Mouse (Mus musculus) forebrain, postnatal 0 days (tissue): ENCODE data around the gene Fam186b. TPM values are rescaled to one million over a fixed set of nuclear protein-coding genes. Genes with fewer than 3 reads are reported as not detected.
A peak's percentile ranks its signal among the peaks of the same experiment; 100 is the strongest.

Experiments used
- ATAC-seq: fragments of 200-750 bp; cut with Nextera tagmentation; 2 replicates; pipeline ENCODE4 v1.8.0; 2017; ENCODE audit warnings: mild to moderate bottlenecking, moderate library complexity
- DNase-seq: peaks from one replicate; pipeline ENCODE4 v3.0.0-alpha.2; 2015
- H3K27ac ChIP-seq: fragments of 300-500 bp; sonication (generic); 2 replicates; pipeline ENCODE4 v1.5.1; 2014; ENCODE audit warnings: low read depth, mild to moderate bottlenecking, antibody characterized with exemption, low read length, moderate library complexity, mixed read lengths
- H3K27me3 ChIP-seq: fragments of 300-500 bp; sonication (generic); 2 replicates; pipeline ENCODE4 v1.6.1; 2014; ENCODE audit warnings: mild to moderate bottlenecking, low read length, mixed read lengths; ENCODE audit not compliant: insufficient read depth
- H3K36me3 ChIP-seq: fragments of 300-500 bp; sonication (generic); 2 replicates; pipeline ENCODE4 v1.6.1; 2014; ENCODE audit warnings: mild to moderate bottlenecking, moderate library complexity; ENCODE audit not compliant: insufficient read depth
- H3K4me1 ChIP-seq: fragments of 300-500 bp; sonication (generic); 2 replicates; pipeline ENCODE4 v1.6.1; 2014; ENCODE audit warnings: antibody characterized with exemption; ENCODE audit not compliant: insufficient read depth
- H3K4me2 ChIP-seq: fragments of 300-500 bp; sonication (generic); 2 replicates; pipeline ENCODE4 v1.6.1; 2014; ENCODE audit warnings: low read depth, mild to moderate bottlenecking, moderate library complexity
- H3K4me3 ChIP-seq: fragments of 300-500 bp; sonication (generic); 2 replicates; pipeline ENCODE4 v1.5.1; 2014; ENCODE audit warnings: low read depth, low read length, mixed read lengths
- H3K9ac ChIP-seq: fragments of 300-500 bp; sonication (generic); 2 replicates; pipeline ENCODE4 v1.6.1; 2014; ENCODE audit warnings: mild to moderate bottlenecking
- H3K9me3 ChIP-seq: fragments of 300-500 bp; sonication (generic); 2 replicates; pipeline ENCODE4 v1.6.1; 2016; ENCODE audit warnings: low read length
- CTCF ChIP-seq: sonication (generic); IDR thresholded peaks from 2 replicates; pipeline ENCODE4 v1.5.1; 2016; ENCODE audit warnings: antibody characterized with exemption, control low read depth, low read depth
- WGBS: fragments of 180-500 bp; shearing (Covaris S2); extraction: QIAGEN DNeasy Blood & Tissue Kit; methylation state at CpG from one replicate; pipeline ENCODE4 v1.1.7; 2014; 5-methylcytosine and 5-hydroxymethylcytosine counted together
- polyA plus RNA-seq: library from polyadenylated mRNA; unstranded; fragments of >200 nt; fragmentation: Nextera tagmentation; extraction: Ambion mirVana; gene quantifications from 2 replicates; pipeline ENCODE4 v1.2.1, GENCODE M21; 2015
- total RNA-seq: library from RNA; depleted of rRNA; stranded (reverse); fragments of >200 nt; gene quantifications from 2 replicates; pipeline ENCODE4 v1.2.3, GENCODE M21; 2014

Fam186b gene
- total and polyA plus RNA-seq, 2 experiments from 2014 or later: 0.52 to 0.85 TPM

GRCm38 (mm10) chr15:99294287-99294686 lies 1.4 kb downstream of the Fam186b start:
- Histone ChIP-seq H3K27me3 (no peaks in the 10 kb centered on the region), H3K27ac (no peak overlapping the region), H3K9ac (peak overlapping the region; percentile 72), H3K4me1 (0 out of 2 replicates have a peak, but pooled peaks cover 10% of the 10 kb centered on the region), H3K9me3 (no peaks in the 10 kb centered on the region), H3K4me2 (peak overlapping the region; percentile 57), H3K36me3 (no peaks in the 10 kb centered on the region), H3K4me3 (peak overlapping the region; percentile 62)
- WGBS: 16% methylated on average over 16 of the region's 16 CpGs
- peak; percentile 29 for DNase-seq
- no peak for TF ChIP-seq CTCF
- ATAC-seq: no peak

- Histone ChIP-seq H3K4me1 (0 out of 2 replicates have a peak, but pooled peaks cover 4% of the 10 kb centered on the region), H3K27me3 (no peaks in the 10 kb centered on the region), H3K36me3 (no peaks in the 10 kb centered on the region), H3K9me3 (no peaks in the 10 kb centered on the region), H3K27ac (no peak overlapping the region), H3K9ac (no peak overlapping the region), H3K4me3 (no peak overlapping the region), H3K4me2 (no peak overlapping the region)
- no peak for TF ChIP-seq CTCF
- 90% methylated on average over 11 of the region's 11 CpGs for WGBS
- DNase-seq (no peak), ATAC-seq (no peak)
These were observed 5.1 kb downstream of the Fam186b start for GRCm38 (mm10) chr15:99290586-99290985.

- TF ChIP-seq CTCF: no peak
- H3K4me3 ChIP-seq: no peak overlapping the region
- no peak overlapping the region for H3K27ac ChIP-seq
- 55% methylated on average over 8 of the region's 8 CpGs for WGBS
- no peaks in the 10 kb centered on the region for H3K9me3 ChIP-seq
- H3K36me3 ChIP-seq: no peaks in the 10 kb centered on the region
- H3K4me1 ChIP-seq: no peaks in the 10 kb centered on the region
- DNase-seq (no peak), ATAC-seq (no peak)
- H3K27me3 ChIP-seq: no peaks in the 10 kb centered on the region
- H3K4me2 ChIP-seq: no peak overlapping the region
- no peak overlapping the region for H3K9ac ChIP-seq
These were observed 10.5 kb downstream of the Fam186b start for GRCm38 (mm10) chr15:99285189-99285535.

GRCm38 (mm10) chr15:99284527-99285188 lies 11.0 kb downstream of the Fam186b start:
- WGBS: 56% methylated on average over 14 of the region's 14 CpGs
- Histone ChIP-seq H3K36me3 (no peaks in the 10 kb centered on the region), H3K27ac (no peak overlapping the region), H3K27me3 (no peaks in the 10 kb centered on the region), H3K4me1 (no peaks in the 10 kb centered on the region), H3K4me2 (no peak overlapping the region), H3K4me3 (no peak overlapping the region), H3K9ac (no peak overlapping the region), H3K9me3 (no peaks in the 10 kb centered on the region)
- ATAC-seq (no peak), DNase-seq (no peak)
- TF ChIP-seq CTCF: no peak

GRCm38 (mm10) chr15:99283456-99283855 lies 12.2 kb downstream of the Fam186b start:
- DNase-seq (no peak), ATAC-seq (no peak)
- 66% methylated on average over 10 of the region's 10 CpGs for WGBS
- Histone ChIP-seq H3K4me3 (no peak overlapping the region), H3K9me3 (no peaks in the 10 kb centered on the region), H3K4me2 (no peak overlapping the region), H3K36me3 (no peaks in the 10 kb centered on the region), H3K9ac (no peak overlapping the region), H3K27me3 (no peaks in the 10 kb centered on the region), H3K4me1 (no peaks in the 10 kb centered on the region), H3K27ac (no peak overlapping the region)
- TF ChIP-seq CTCF: peak; percentile 28

- DNase-seq: peak; percentile 8
- no peaks in the 10 kb centered on the region for H3K4me1 ChIP-seq
- TF ChIP-seq CTCF: no peak
- H3K4me3 ChIP-seq: no peak overlapping the region
- ATAC-seq: no peak
- WGBS: 84% methylated on average over 7 of the region's 7 CpGs
- H3K27me3 ChIP-seq: no peaks in the 10 kb centered on the region
- no peaks in the 10 kb centered on the region for H3K9me3 ChIP-seq
- H3K27ac ChIP-seq: no peak overlapping the region
- no peak overlapping the region for H3K9ac ChIP-seq
- no peak overlapping the region for H3K4me2 ChIP-seq
- no peaks in the 10 kb centered on the region for H3K36me3 ChIP-seq
These were observed 17.4 kb downstream of the Fam186b start for GRCm38 (mm10) chr15:99278271-99278670.

- Histone ChIP-seq H3K9ac (no peak overlapping the region), H3K4me1 (no peaks in the 10 kb centered on the region), H3K27ac (no peak overlapping the region), H3K9me3 (no peaks in the 10 kb centered on the region), H3K36me3 (no peaks in the 10 kb centered on the region), H3K4me2 (no peak overlapping the region), H3K27me3 (no peaks in the 10 kb centered on the region), H3K4me3 (no peak overlapping the region)
- WGBS: 83% methylated on average over 8 of the region's 8 CpGs
- DNase-seq (no peak), ATAC-seq (no peak)
- no peak for TF ChIP-seq CTCF
These were observed 19.6 kb downstream of the Fam186b start for GRCm38 (mm10) chr15:99276095-99276494.
